Mouse (Mus musculus): Measurements from ENCODE around the gene Krt222. TPM values are rescaled to one million over a fixed set of nuclear protein-coding genes. Genes with fewer than 3 reads are reported as not detected.

The Krt222 gene
- polyA plus RNA-seq, 1 experiment: not detected

DNA sequence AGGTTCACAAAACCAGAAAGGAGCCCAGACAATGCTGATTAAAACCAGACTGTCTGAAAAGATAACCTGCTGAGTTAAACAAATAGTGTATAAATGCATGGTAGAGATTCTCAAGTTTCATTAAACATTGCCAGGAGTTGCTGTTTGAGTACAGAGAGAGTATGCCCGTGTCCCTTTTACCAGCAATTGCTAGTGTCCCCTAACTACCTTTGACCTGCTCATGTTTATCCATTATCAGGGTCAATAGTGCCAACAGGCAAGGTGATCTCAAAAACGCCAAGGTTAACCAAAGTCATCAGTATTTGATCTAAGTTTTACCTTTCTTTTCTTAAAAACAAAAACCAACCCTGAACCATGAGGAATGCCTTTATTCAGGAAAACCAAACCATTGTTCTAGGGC, 31.9 kb downstream of the Krt222 start:
- no peak for TF ChIP-seq GATA1 (IDR thresholded peaks at IDR 0.05; ENCODE audit: low read length)

GRCm38 (mm10) chr11:99208105-99208669, 35.7 kb downstream of the Krt222 start:
- no peak for TF ChIP-seq GATA1 (IDR thresholded peaks at IDR 0.05; ENCODE audit: low read length)

GRCm38 (mm10) chr11:99207449-99207848, 36.4 kb downstream of the Krt222 start:
- no peak for TF ChIP-seq GATA1 (IDR thresholded peaks at IDR 0.05; ENCODE audit: low read length)

- peak; percentile 82 for TF ChIP-seq GATA1 (IDR thresholded peaks at IDR 0.05; ENCODE audit: low read length)
Observed at GRCm38 (mm10) chr11:99206954-99207353, 36.9 kb downstream of the Krt222 start.

- no peak for TF ChIP-seq GATA1 (IDR thresholded peaks at IDR 0.05; ENCODE audit: low read length)
Observed at GRCm38 (mm10) chr11:99189154-99189582, 54.7 kb downstream of the Krt222 start.

DNA sequence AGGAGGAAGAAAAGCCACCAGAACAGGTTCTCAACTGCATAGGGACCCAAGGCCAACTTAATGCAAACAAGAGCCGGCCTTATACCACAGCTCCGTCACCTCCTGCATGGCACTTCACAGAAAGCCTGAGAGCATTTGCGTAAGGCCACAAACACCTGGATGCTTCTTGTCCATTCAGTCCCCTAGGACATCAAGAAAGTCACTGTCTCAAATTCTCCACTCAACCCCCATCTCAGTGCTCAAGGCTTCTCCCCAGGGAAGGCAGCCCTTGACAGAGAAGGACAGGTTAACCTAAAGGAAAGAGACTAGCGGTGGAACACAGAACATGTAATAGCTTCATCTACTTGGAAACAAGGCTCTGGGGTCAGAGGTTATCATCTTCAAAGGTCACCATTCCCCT, 56.5 kb downstream of the Krt222 start:
- no peak for TF ChIP-seq GATA1 (IDR thresholded peaks at IDR 0.05; ENCODE audit: low read length)

- no peak for TF ChIP-seq GATA1 (IDR thresholded peaks at IDR 0.05; ENCODE audit: low read length)
Observed at GRCm38 (mm10) chr11:99186836-99187235, 57.0 kb downstream of the Krt222 start.

Other genes starting within 250 kb of the Krt222 start
- 15.1 and 74.1 TPM in 2 replicates for gene Top2a, start 219.9 kb downstream of the Krt222 start, polyA plus RNA-seq (2012)
- not detected in 2 replicates for gene Igfbp4, start 202.8 kb downstream of the Krt222 start, polyA plus RNA-seq (2012)
- not detected in 2 replicates for gene Tns4, start 154.8 kb downstream of the Krt222 start, polyA plus RNA-seq (2012)
- gene Ccr7, start 89.0 kb downstream of the Krt222 start, polyA plus RNA-seq (2012): not detected in 2 replicates
- gene Smarce1, start 13.1 kb downstream of the Krt222 start, polyA plus RNA-seq (2012): 478 and 523 TPM in 2 replicates
- gene Krt24, start 41.2 kb upstream of the Krt222 start, polyA plus RNA-seq (2012): not detected in 2 replicates
- not detected in 2 replicates for gene Krt25, start 78.9 kb upstream of the Krt222 start, polyA plus RNA-seq (2012)
- gene Krt26, start 93.9 kb upstream of the Krt222 start, polyA plus RNA-seq (2012): not detected in 2 replicates
- gene Krt27, start 107.0 kb upstream of the Krt222 start, polyA plus RNA-seq (2012): not detected in 2 replicates
- not detected in 2 replicates for gene Krt28, start 130.8 kb upstream of the Krt222 start, polyA plus RNA-seq (2012)
- gene Krt10, start 145.3 kb upstream of the Krt222 start, polyA plus RNA-seq (2012): 7.4 and 9.6 TPM in 2 replicates
- gene Krt12, start 178.2 kb upstream of the Krt222 start, polyA plus RNA-seq (2012): 0.03 TPM in 1 of 2 replicates, not detected in the other
- gene Krt20, start 194.1 kb upstream of the Krt222 start, polyA plus RNA-seq (2012): not detected in 2 replicates
- gene Krt23, start 249.1 kb upstream of the Krt222 start, polyA plus RNA-seq (2012): not detected in 2 replicates